Mouse (Mus musculus) ovary, postnatal 36 days (tissue): Measurements from ENCODE around the gene Prrg4.
A peak's percentile ranks its signal among the peaks of the same experiment; 100 is the strongest.
"Not testable (repeated sequence)": the region's sequence is repeated elsewhere in the genome, so short reads cannot be mapped to it uniquely, and the experiment has no call there.

Experiments used
- DNase-seq: peaks from one replicate; pipeline ENCODE4 v3.0.0; 2022; ENCODE audit warnings: low spot score, mixed read lengths

Prrg4 gene

GRCm38 (mm10) chr2:104849276-104849990, at the start of gene Prrg4:
Gene Prrg4, minus strand, starts transcription at chr2:104849876.
- DNase-seq = peak; percentile 69

GRCm38 (mm10) chr2:104887882-104888566, 38.3 kb upstream of the Prrg4 start:
- DNase-seq = peak; percentile 73

GRCm38 (mm10) chr2:104887331-104887730, 37.7 kb upstream of the Prrg4 start:
- not testable (repeated sequence) for DNase-seq

- no peak for DNase-seq
These were observed 36.4 kb upstream of the Prrg4 start for GRCm38 (mm10) chr2:104886109-104886508.

- DNase-seq = no peak
These were observed 29.1 kb upstream of the Prrg4 start for GRCm38 (mm10) chr2:104878794-104879193.

- no peak for DNase-seq
These were observed 19.4 kb upstream of the Prrg4 start for GRCm38 (mm10) chr2:104869101-104869500.

GRCm38 (mm10) chr2:104867282-104867855, 17.7 kb upstream of the Prrg4 start, which contains the start of gene Ccdc73:
Gene Ccdc73, plus strand, starts transcription at chr2:104867805.
- no peak for DNase-seq

- no peak for DNase-seq
These were observed 14.6 kb upstream of the Prrg4 start for GRCm38 (mm10) chr2:104864176-104864860.

- no peak for DNase-seq
These were observed 10.8 kb upstream of the Prrg4 start for GRCm38 (mm10) chr2:104860426-104860825.

- DNase-seq = no peak
These were observed 9.4 kb upstream of the Prrg4 start for GRCm38 (mm10) chr2:104859060-104859459.

- not testable (repeated sequence) for DNase-seq
These were observed 8.4 kb upstream of the Prrg4 start for GRCm38 (mm10) chr2:104858083-104858482.

- no peak for DNase-seq
These were observed 6.5 kb upstream of the Prrg4 start for GRCm38 (mm10) chr2:104856218-104856617.

- no peak for DNase-seq
These were observed 6.1 kb upstream of the Prrg4 start for GRCm38 (mm10) chr2:104855732-104856131.

GRCm38 (mm10) chr2:104854836-104855235, 5.2 kb upstream of the Prrg4 start:
- DNase-seq = no peak

- no peak for DNase-seq
These were observed 2.9 kb upstream of the Prrg4 start for GRCm38 (mm10) chr2:104852546-104852945.

GRCm38 (mm10) chr2:104851686-104852085, 2.0 kb upstream of the Prrg4 start:
- no peak for DNase-seq

- no peak for DNase-seq
These were observed 299 bp upstream of the Prrg4 start for GRCm38 (mm10) chr2:104849991-104850359.

- DNase-seq = no peak
These were observed 1.2 kb downstream of the Prrg4 start for GRCm38 (mm10) chr2:104848235-104849161.

GRCm38 (mm10) chr2:104847645-104848044, 2.0 kb downstream of the Prrg4 start:
- DNase-seq = no peak

GRCm38 (mm10) chr2:104846638-104847414, 2.9 kb downstream of the Prrg4 start:
- no peak for DNase-seq

- DNase-seq = no peak
These were observed 7.1 kb downstream of the Prrg4 start for GRCm38 (mm10) chr2:104842559-104842958.
